Mouse (Mus musculus) lung, embryonic 16.5 days (tissue): ENCODE data around the gene Syne1. TPM values are rescaled to one million over a fixed set of nuclear protein-coding genes. Genes with fewer than 3 reads are reported as not detected.

ENCODE experiments used
- ATAC-seq: fragments of 200-750 bp; cut with Nextera tagmentation; 2 replicates; pipeline ENCODE4 v1.8.0; 2017; ENCODE audit warnings: low read depth, mild to moderate bottlenecking, moderate library complexity
- H3K27ac ChIP-seq: fragments of 300-500 bp; sonication (generic); 2 replicates; pipeline ENCODE4 v1.5.1; 2014; ENCODE audit warnings: mild to moderate bottlenecking, control low read depth, low read length
- H3K27me3 ChIP-seq: fragments of 300-500 bp; sonication (generic); 2 replicates; pipeline ENCODE4 v1.6.1; 2014; ENCODE audit warnings: low read depth, low read length, mixed read lengths; ENCODE audit not compliant: control insufficient read depth, insufficient read depth
- H3K36me3 ChIP-seq: fragments of 300-500 bp; sonication (generic); 2 replicates; pipeline ENCODE4 v1.6.1; 2014; ENCODE audit warnings: low read length; ENCODE audit not compliant: control insufficient read depth, insufficient read depth
- H3K4me1 ChIP-seq: fragments of 300-500 bp; sonication (generic); replicated peaks from 2 replicates; pipeline ENCODE4 v1.6.1; 2014; ENCODE audit warnings: low read length, mixed read lengths; ENCODE audit not compliant: control insufficient read depth, insufficient read depth
- H3K4me2 ChIP-seq: fragments of 300-500 bp; sonication (generic); 2 replicates; pipeline ENCODE4 v1.6.1; 2014; ENCODE audit warnings: low read depth, low read length, control low read depth
- H3K4me3 ChIP-seq: fragments of 300-500 bp; sonication (generic); 2 replicates; pipeline ENCODE4 v1.5.1; 2014; ENCODE audit warnings: mild to moderate bottlenecking, low read length, control low read depth
- H3K9ac ChIP-seq: fragments of 300-500 bp; sonication (generic); 2 replicates; pipeline ENCODE4 v1.6.1; 2014; ENCODE audit warnings: low read length, control low read depth
- H3K9me3 ChIP-seq: fragments of 300-500 bp; sonication (generic); 2 replicates; pipeline ENCODE4 v1.6.1; 2016; ENCODE audit warnings: low read length; ENCODE audit not compliant: control insufficient read depth
- WGBS: fragments of 180-500 bp; shearing (Covaris S2); extraction: QIAGEN DNeasy Blood & Tissue Kit; methylation state at CpG from one replicate; pipeline ENCODE4 v1.1.7; 2014; 5-methylcytosine and 5-hydroxymethylcytosine counted together
- polyA plus RNA-seq: library from polyadenylated mRNA; unstranded; fragments of >200 nt; fragmentation: Nextera tagmentation; extraction: Ambion mirVana; gene quantifications from 2 replicates; pipeline ENCODE4 v1.2.1, GENCODE M21; 2015

Syne1 gene
- polyA plus RNA-seq, 1 experiment from 2014 or later, result 4.3 TPM

- no peaks in the 10 kb centered on the region for H3K4me1 ChIP-seq
- H3K4me2 ChIP-seq, result no peak overlapping the region
- H3K27ac ChIP-seq, result no peak overlapping the region
- no peaks in the 10 kb centered on the region for H3K36me3 ChIP-seq
- no peaks in the 10 kb centered on the region; the same call in 1 of the 2 replicates for H3K9me3 ChIP-seq
- ATAC-seq, result no peak
- H3K4me3 ChIP-seq, result no peak overlapping the region
- no peaks in the 10 kb centered on the region for H3K27me3 ChIP-seq
- H3K9ac ChIP-seq, result no peak overlapping the region
- WGBS, result 75% methylated on average over 8 of the region's 8 CpGs
These were observed 542.4 kb downstream of the Syne1 start for GRCm38 (mm10) chr10:5008795-5009366.

GRCm38 (mm10) chr10:4996592-4996991, 554.7 kb downstream of the Syne1 start:
- Histone ChIP-seq H3K4me3 (no peak overlapping the region), H3K9me3 (no peaks in the 10 kb centered on the region), H3K27me3 (no peaks in the 10 kb centered on the region), H3K4me1 (no peaks in the 10 kb centered on the region), H3K4me2 (no peak overlapping the region), H3K27ac (no peak overlapping the region), H3K36me3 (no peaks in the 10 kb centered on the region), H3K9ac (no peak overlapping the region)
- whole genome bisulfite sequencing, result 81% methylated on average over 3 of the region's 3 CpGs
- ATAC-seq, result no peak

GRCm38 (mm10) chr10:4993802-4994201, 557.5 kb downstream of the Syne1 start:
- 44% methylated on average over 3 of the region's 3 CpGs for WGBS
- H3K27me3 ChIP-seq, result no peaks in the 10 kb centered on the region
- no peak overlapping the region for H3K27ac ChIP-seq
- no peaks in the 10 kb centered on the region for H3K36me3 ChIP-seq
- no peak overlapping the region for H3K9ac ChIP-seq
- H3K4me2 ChIP-seq, result no peak overlapping the region
- H3K4me3 ChIP-seq, result no peak overlapping the region
- ATAC-seq, result no peak
- H3K4me1 ChIP-seq, result no peaks in the 10 kb centered on the region
- no peaks in the 10 kb centered on the region for H3K9me3 ChIP-seq

- Histone ChIP-seq H3K4me2 (no peak overlapping the region), H3K27ac (no peak overlapping the region), H3K9ac (no peak overlapping the region), H3K27me3 (no peaks in the 10 kb centered on the region), H3K4me3 (no peak overlapping the region), H3K9me3 (no peaks in the 10 kb centered on the region), H3K36me3 (no peaks in the 10 kb centered on the region), H3K4me1 (no peaks in the 10 kb centered on the region)
- 61% methylated on average over 2 of the region's 2 CpGs for WGBS
- no peak for ATAC-seq
These were observed 567.4 kb downstream of the Syne1 start for GRCm38 (mm10) chr10:4983919-4984318.

GRCm38 (mm10) chr10:4977374-4977773, 573.9 kb downstream of the Syne1 start:
- WGBS, result 83% methylated on average over 3 of the region's 3 CpGs

GRCm38 (mm10) chr10:4976557-4976956, 574.7 kb downstream of the Syne1 start:
- H3K36me3 ChIP-seq, result no peaks in the 10 kb centered on the region
- no peak overlapping the region for H3K9ac ChIP-seq
- H3K4me2 ChIP-seq, result no peak overlapping the region
- WGBS, result 83% methylated on average over 2 of the region's 2 CpGs
- no peak overlapping the region for H3K27ac ChIP-seq
- H3K9me3 ChIP-seq, result no peaks in the 10 kb centered on the region
- H3K4me3 ChIP-seq, result no peak overlapping the region
- no peak for ATAC-seq
- no peaks in the 10 kb centered on the region for H3K27me3 ChIP-seq
- H3K4me1 ChIP-seq, result no peaks in the 10 kb centered on the region

More at GRCm38 (mm10) chr10:4977374-4977773, 573.9 kb downstream of the Syne1 start:
- no peaks in the 10 kb centered on the region for H3K27me3 ChIP-seq
- no peak overlapping the region for H3K27ac ChIP-seq
- H3K4me1 ChIP-seq, result no peaks in the 10 kb centered on the region
- H3K4me2 ChIP-seq, result no peak overlapping the region
- no peak overlapping the region for H3K4me3 ChIP-seq
- ATAC-seq, result no peak
- no peak overlapping the region for H3K9ac ChIP-seq
- H3K9me3 ChIP-seq, result no peaks in the 10 kb centered on the region
- no peaks in the 10 kb centered on the region for H3K36me3 ChIP-seq

- Histone ChIP-seq H3K9ac (no peak overlapping the region), H3K27me3 (no peaks in the 10 kb centered on the region), H3K4me2 (no peak overlapping the region), H3K36me3 (no peaks in the 10 kb centered on the region), H3K4me1 (no peaks in the 10 kb centered on the region), H3K27ac (no peak overlapping the region), H3K9me3 (no peaks in the 10 kb centered on the region), H3K4me3 (no peak overlapping the region)
- WGBS, result 55% methylated on average over 4 of the region's 4 CpGs
- no peak for ATAC-seq
These were observed 577.0 kb downstream of the Syne1 start for GRCm38 (mm10) chr10:4974246-4974645.

- Histone ChIP-seq H3K9me3 (no peaks in the 10 kb centered on the region), H3K4me1 (no peaks in the 10 kb centered on the region), H3K4me2 (no peak overlapping the region), H3K27ac (no peak overlapping the region), H3K27me3 (no peaks in the 10 kb centered on the region), H3K36me3 (no peaks in the 10 kb centered on the region), H3K4me3 (no peak overlapping the region), H3K9ac (no peak overlapping the region)
- WGBS, result 25% methylated on average over 2 of the region's 2 CpGs
- no peak for ATAC-seq
These were observed 579.3 kb downstream of the Syne1 start for GRCm38 (mm10) chr10:4972026-4972425.

GRCm38 (mm10) chr10:4971586-4971985, 579.7 kb downstream of the Syne1 start:
- Histone ChIP-seq H3K9ac (no peak overlapping the region), H3K9me3 (no peaks in the 10 kb centered on the region), H3K4me1 (no peaks in the 10 kb centered on the region), H3K27me3 (no peaks in the 10 kb centered on the region), H3K4me2 (no peak overlapping the region), H3K4me3 (no peak overlapping the region), H3K27ac (no peak overlapping the region), H3K36me3 (no peaks in the 10 kb centered on the region)
- ATAC-seq, result no peak

- no peaks in the 10 kb centered on the region for H3K36me3 ChIP-seq
- H3K27me3 ChIP-seq, result no peaks in the 10 kb centered on the region
- H3K4me3 ChIP-seq, result no peak overlapping the region
- no peaks in the 10 kb centered on the region for H3K9me3 ChIP-seq
- no peak for ATAC-seq
- no peak overlapping the region for H3K27ac ChIP-seq
- WGBS, result 49% methylated on average over 7 of the region's 7 CpGs
- H3K4me1 ChIP-seq, result no peaks in the 10 kb centered on the region
- no peak overlapping the region for H3K9ac ChIP-seq
- no peak overlapping the region for H3K4me2 ChIP-seq
These were observed 580.1 kb downstream of the Syne1 start for GRCm38 (mm10) chr10:4971156-4971555.
